Mouse (Mus musculus): ENCODE results near the gene Rufy3. TPM values are rescaled to one million over a fixed set of nuclear protein-coding genes. Genes with fewer than 3 reads are reported as not detected.

Rufy3 gene
- total RNA-seq, 1 experiment: 10.8 TPM

DNA sequence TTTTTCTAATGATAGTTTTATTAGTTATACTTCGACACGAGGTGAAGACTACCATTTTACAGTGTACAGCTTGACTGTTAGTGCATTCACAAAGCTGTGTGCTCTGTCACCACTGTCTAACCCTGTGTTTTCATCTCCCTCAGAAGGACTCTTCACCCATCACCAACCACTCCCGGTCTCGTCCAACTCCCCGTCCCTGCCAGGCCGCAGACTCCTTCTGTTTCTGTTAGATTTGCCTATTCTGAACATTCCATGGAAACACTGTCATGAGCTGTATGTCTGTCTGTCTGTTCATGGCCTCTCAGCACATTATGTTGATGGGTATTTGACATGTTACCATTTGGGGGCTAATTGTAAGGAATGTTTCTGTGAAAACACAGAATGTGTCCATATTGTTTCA lies 34.1 kb downstream of the Rufy3 start:
- in situ Hi-C loops (cut with MboI; ENCODE audit: low sequenced_read_pairs in 2 of 2, unreplicated experiment in 2 of 2): no loop called here
- Histone ChIP-seq H3K36me3 (ENCODE audit: control insufficient read depth, insufficient read depth, low read length, poor library complexity, severe bottlenecking) (no peaks in the 10 kb centered on the region), H3K4me3 (ENCODE audit: insufficient read depth in 1 of 2, low read depth in 1 of 2, low read length in 2 of 2, poor library complexity in 1 of 2, severe bottlenecking in 1 of 2) (no peak overlapping the region), H3K9ac (ENCODE audit: insufficient read depth, low read depth, low read length, poor library complexity, severe bottlenecking) (no peak overlapping the region), H3K9me3 (ENCODE audit: control insufficient read depth, insufficient read depth, low read depth, low read length) (no peaks in the 10 kb centered on the region), H3K27ac (ENCODE audit: insufficient read depth, low read depth, low read length, poor library complexity, severe bottlenecking) (no peak overlapping the region), H3K4me1 (ENCODE audit: control insufficient read depth in 2 of 2, insufficient read depth in 2 of 2, low read length in 2 of 2, poor library complexity in 1 of 2) (peaks cover 0 to 7% of the 10 kb centered on the region in 2 experiments; a peak in 1 of 4 replicates)
- no peak for DNase-seq (ENCODE audit: low read depth, low spot score)
- TF ChIP-seq ZC3H11A (IDR thresholded peaks at IDR 0.05; ENCODE audit: borderline replicate concordance, low read depth, low read length): no peak
- no peak for TF ChIP-seq CHD2 (IDR thresholded peaks at IDR 0.05; ENCODE audit: low read depth, low read length)
- no peak for TF ChIP-seq MAFK (IDR thresholded peaks at IDR 0.05; ENCODE audit: insufficient read depth, low read depth, low read length)
- no peak for TF ChIP-seq HCFC1 (IDR thresholded peaks at IDR 0.05; ENCODE audit: borderline replicate concordance, insufficient read depth, low read length)
- TF ChIP-seq ZNF384 (IDR thresholded peaks at IDR 0.05; ENCODE audit: low read depth, low read length): no peak

DNA sequence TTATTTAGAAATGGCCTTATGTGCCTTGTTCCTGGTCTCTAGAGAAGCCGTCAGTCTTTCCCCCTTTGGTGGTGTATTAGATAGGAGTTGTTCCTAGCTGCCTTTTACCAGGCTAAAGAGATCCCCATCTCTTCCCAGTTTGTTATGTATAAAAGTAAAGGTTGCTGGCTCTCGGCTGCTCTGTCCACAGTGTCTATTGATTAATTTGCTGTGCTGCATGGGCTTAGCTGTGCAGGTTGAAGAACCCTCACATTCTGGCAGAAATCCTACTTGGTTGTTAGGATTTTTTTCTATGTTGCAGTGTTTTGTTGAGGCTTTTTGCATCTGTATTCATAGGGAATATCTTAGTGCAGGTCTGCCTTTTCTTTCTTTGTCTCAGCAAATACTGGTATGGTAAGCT lies 37.2 kb downstream of the Rufy3 start:
- no peaks in the 10 kb centered on the region for H3K36me3 ChIP-seq (ENCODE audit: control insufficient read depth, insufficient read depth, low read length, poor library complexity, severe bottlenecking)
- in situ Hi-C loops (cut with MboI; ENCODE audit: low sequenced_read_pairs in 2 of 2, unreplicated experiment in 2 of 2): no loop called here
- no peak overlapping the region for H3K4me3 ChIP-seq (ENCODE audit: insufficient read depth in 1 of 2, low read depth in 1 of 2, low read length in 2 of 2, poor library complexity in 1 of 2, severe bottlenecking in 1 of 2)
- H3K27ac ChIP-seq (ENCODE audit: insufficient read depth, low read depth, low read length, poor library complexity, severe bottlenecking): no peak overlapping the region
- no peak for TF ChIP-seq ZC3H11A (IDR thresholded peaks at IDR 0.05; ENCODE audit: borderline replicate concordance, low read depth, low read length)
- TF ChIP-seq HCFC1 (IDR thresholded peaks at IDR 0.05; ENCODE audit: borderline replicate concordance, insufficient read depth, low read length): no peak
- TF ChIP-seq ZNF384 (IDR thresholded peaks at IDR 0.05; ENCODE audit: low read depth, low read length): no peak
- no peak for TF ChIP-seq CHD2 (IDR thresholded peaks at IDR 0.05; ENCODE audit: low read depth, low read length)
- no peak for TF ChIP-seq MAFK (IDR thresholded peaks at IDR 0.05; ENCODE audit: insufficient read depth, low read depth, low read length)
- no peaks in the 10 kb centered on the region for H3K9me3 ChIP-seq (ENCODE audit: control insufficient read depth, insufficient read depth, low read depth, low read length)
- DNase-seq (ENCODE audit: low read depth, low spot score): no peak
- H3K9ac ChIP-seq (ENCODE audit: insufficient read depth, low read depth, low read length, poor library complexity, severe bottlenecking): no peak overlapping the region
- peaks cover 0 to 5% of the 10 kb centered on the region in 2 experiments; a peak in 2 of 4 replicates for H3K4me1 ChIP-seq (ENCODE audit: control insufficient read depth in 2 of 2, insufficient read depth in 2 of 2, low read length in 2 of 2, poor library complexity in 1 of 2)

DNA sequence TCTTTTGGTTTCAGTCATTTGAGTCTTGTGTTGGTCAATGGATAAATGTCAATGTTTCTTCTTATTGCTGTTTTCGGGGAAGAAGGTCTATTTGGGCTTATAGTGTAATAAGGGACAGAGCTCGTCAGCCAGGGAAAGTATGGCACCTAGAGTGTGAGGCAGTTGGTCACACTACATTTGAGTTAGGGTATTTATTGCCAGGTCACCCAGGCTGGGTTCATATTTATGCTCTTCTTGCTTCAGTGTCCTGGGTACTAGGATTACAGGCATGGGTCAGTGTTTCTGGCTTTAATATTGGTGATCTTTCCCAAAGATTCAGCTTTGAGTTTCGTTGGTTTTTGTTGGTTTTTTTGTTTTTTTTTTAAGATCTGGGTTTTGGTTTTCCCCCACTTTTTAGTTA lies 37.9 kb downstream of the Rufy3 start:
- TF ChIP-seq ZC3H11A (IDR thresholded peaks at IDR 0.05; ENCODE audit: borderline replicate concordance, low read depth, low read length): no peak
- Histone ChIP-seq H3K4me1 (ENCODE audit: control insufficient read depth in 2 of 2, insufficient read depth in 2 of 2, low read length in 2 of 2, poor library complexity in 1 of 2) (peaks cover 0 to 5% of the 10 kb centered on the region in 2 experiments; a peak in 2 of 4 replicates), H3K4me3 (ENCODE audit: insufficient read depth in 1 of 2, low read depth in 1 of 2, low read length in 2 of 2, poor library complexity in 1 of 2, severe bottlenecking in 1 of 2) (no peak overlapping the region), H3K27ac (ENCODE audit: insufficient read depth, low read depth, low read length, poor library complexity, severe bottlenecking) (no peak overlapping the region), H3K36me3 (ENCODE audit: control insufficient read depth, insufficient read depth, low read length, poor library complexity, severe bottlenecking) (no peaks in the 10 kb centered on the region), H3K9ac (ENCODE audit: insufficient read depth, low read depth, low read length, poor library complexity, severe bottlenecking) (no peak overlapping the region), H3K9me3 (ENCODE audit: control insufficient read depth, insufficient read depth, low read depth, low read length) (no peaks in the 10 kb centered on the region)
- DNase-seq (ENCODE audit: low read depth, low spot score): no peak
- in situ Hi-C loops (cut with MboI; ENCODE audit: low sequenced_read_pairs in 2 of 2, unreplicated experiment in 2 of 2): no loop called here

DNA sequence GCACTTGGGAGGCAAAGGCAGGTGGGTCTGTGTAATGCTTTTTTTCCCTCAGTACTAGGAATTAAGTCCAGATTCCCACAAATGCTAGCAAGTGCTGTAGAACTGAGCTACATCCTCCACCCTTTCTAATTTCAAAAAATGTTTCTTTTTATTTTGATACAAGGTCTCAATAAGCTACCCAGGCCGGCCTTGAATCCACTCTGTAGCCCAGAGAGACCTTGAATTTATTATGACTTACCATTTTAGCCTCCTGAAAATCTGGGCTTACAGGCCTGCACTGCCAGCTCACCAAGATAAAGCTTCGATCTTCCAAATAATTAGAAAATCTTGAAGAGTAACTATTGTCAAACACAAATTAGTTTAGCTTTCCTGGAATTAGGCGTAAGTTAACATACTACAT lies 39.2 kb downstream of the Rufy3 start:
- Histone ChIP-seq H3K36me3 (ENCODE audit: control insufficient read depth, insufficient read depth, low read length, poor library complexity, severe bottlenecking) (no peaks in the 10 kb centered on the region), H3K4me3 (ENCODE audit: insufficient read depth in 1 of 2, low read depth in 1 of 2, low read length in 2 of 2, poor library complexity in 1 of 2, severe bottlenecking in 1 of 2) (no peak overlapping the region), H3K9me3 (ENCODE audit: control insufficient read depth, insufficient read depth, low read depth, low read length) (no peaks in the 10 kb centered on the region), H3K4me1 (ENCODE audit: control insufficient read depth in 2 of 2, insufficient read depth in 2 of 2, low read length in 2 of 2, poor library complexity in 1 of 2) (peaks cover 0 to 5% of the 10 kb centered on the region in 2 experiments; a peak in 2 of 4 replicates), H3K9ac (ENCODE audit: insufficient read depth, low read depth, low read length, poor library complexity, severe bottlenecking) (no peak overlapping the region), H3K27ac (ENCODE audit: insufficient read depth, low read depth, low read length, poor library complexity, severe bottlenecking) (no peak overlapping the region)
- DNase-seq (ENCODE audit: low read depth, low spot score): no peak
- in situ Hi-C loops (cut with MboI; ENCODE audit: low sequenced_read_pairs in 2 of 2, unreplicated experiment in 2 of 2): no loop called here
- TF ChIP-seq HCFC1 (IDR thresholded peaks at IDR 0.05; ENCODE audit: borderline replicate concordance, insufficient read depth, low read length) (no peak), ZNF384 (IDR thresholded peaks at IDR 0.05; ENCODE audit: low read depth, low read length) (no peak), MAFK (IDR thresholded peaks at IDR 0.05; ENCODE audit: insufficient read depth, low read depth, low read length) (no peak), CHD2 (IDR thresholded peaks at IDR 0.05; ENCODE audit: low read depth, low read length) (no peak), ZC3H11A (IDR thresholded peaks at IDR 0.05; ENCODE audit: borderline replicate concordance, low read depth, low read length) (no peak)

Data from ES-E14 (cell line).